Mouse (Mus musculus): ENCODE measurements around the gene Erf. TPM values are rescaled to one million over a fixed set of nuclear protein-coding genes. Genes with fewer than 3 reads are reported as not detected.

The Erf gene
- polyA plus RNA-seq, 1 experiment from 2014 or later = 10.3 TPM

DNA sequence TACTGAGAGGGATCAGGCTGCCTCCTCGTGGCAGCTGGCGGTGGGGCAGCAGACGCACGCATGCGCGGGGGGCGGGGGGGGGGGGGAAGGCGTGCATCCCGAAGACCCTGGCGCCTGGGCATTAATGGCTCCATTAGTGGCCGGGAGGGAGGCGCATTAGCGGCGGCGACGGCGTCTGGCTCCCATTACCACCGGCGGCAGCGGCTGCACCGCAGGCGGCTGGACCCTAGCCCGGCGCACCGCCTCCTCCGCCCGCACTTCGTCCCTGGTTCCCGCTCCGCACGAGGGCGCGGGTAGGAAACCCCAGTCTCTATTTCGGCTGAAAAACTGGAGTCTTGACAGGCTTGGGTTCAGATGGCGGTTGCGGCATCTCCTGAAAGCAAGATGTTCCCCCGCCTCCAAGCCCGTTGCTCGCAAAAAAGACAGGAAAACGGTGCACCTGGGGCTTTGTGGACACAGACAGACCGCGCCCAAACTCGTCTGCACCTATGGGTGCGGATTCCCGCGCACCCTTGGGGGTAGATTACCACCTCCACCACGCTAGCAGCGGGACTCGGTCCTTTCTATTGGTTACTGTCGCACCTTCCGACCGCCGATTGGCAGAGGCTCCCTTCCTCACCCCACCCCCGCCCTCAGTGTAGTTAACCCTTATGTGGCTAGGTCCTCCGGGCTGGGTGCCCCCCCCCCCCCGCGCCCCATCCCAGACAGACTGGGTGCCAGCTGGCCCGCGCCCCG lies 27.9 kb upstream of the Erf start:
- no peaks in the 10 kb centered on the region for H3K9me3 ChIP-seq (ENCODE audit: low read length)
- H3K4me3 ChIP-seq (ENCODE audit: low read depth, low read length) = peak overlapping the region; percentile 63
- peak; percentile 95 for DNase-seq (ENCODE audit: low spot score)
- no peaks in the 10 kb centered on the region for H3K27me3 ChIP-seq (replicated peaks; ENCODE audit: insufficient read depth, low read length)
- peak; percentile 74 for TF ChIP-seq CTCF (IDR thresholded peaks at IDR 0.05)
- TF ChIP-seq EP300 (IDR thresholded peaks at IDR 0.05) = no peak
- H3K4me1 ChIP-seq (ENCODE audit: insufficient read depth, low read depth, low read length) = peaks cover 35% of the 10 kb centered on the region
- peak overlapping the region; percentile 51; the same call in 1 of the 2 replicates for H3K9ac ChIP-seq (replicated peaks; ENCODE audit: low read depth)
- under 1% methylated on average over 51 of the region's 60 CpGs for WGBS
- no peaks in the 10 kb centered on the region for H3K36me3 ChIP-seq (ENCODE audit: insufficient read depth, low read length)
- peak; percentile 60 for ATAC-seq
- H3K4me2 ChIP-seq (replicated peaks; ENCODE audit: low read depth, low read length) = peak overlapping the region; percentile 92
- peak overlapping the region; percentile 96 for H3K27ac ChIP-seq (ENCODE audit: low read length)

DNA sequence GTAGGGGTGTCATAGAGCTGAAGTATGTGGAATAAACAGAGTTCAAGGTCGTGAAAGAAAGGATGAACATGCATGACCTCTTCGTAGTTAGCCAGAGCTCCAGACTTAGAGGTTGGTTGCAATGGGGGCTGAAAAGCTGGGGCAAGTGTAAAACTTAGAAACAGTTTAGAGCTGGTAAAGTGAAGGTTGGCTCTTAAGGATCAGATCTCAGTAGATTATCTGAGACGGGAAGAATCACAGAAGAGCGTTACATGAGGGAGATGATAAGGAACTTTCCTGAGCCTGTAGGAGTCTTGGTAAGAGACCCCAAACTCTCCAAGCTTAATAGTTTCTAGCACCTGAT lies 27.4 kb upstream of the Erf start:
- H3K4me2 ChIP-seq (replicated peaks; ENCODE audit: low read depth, low read length) = peak overlapping the region; percentile 92
- H3K27ac ChIP-seq (ENCODE audit: low read length) = peak overlapping the region; percentile 96
- DNase-seq (ENCODE audit: low spot score) = no peak
- no peaks in the 10 kb centered on the region for H3K36me3 ChIP-seq (ENCODE audit: insufficient read depth, low read length)
- H3K27me3 ChIP-seq (replicated peaks; ENCODE audit: insufficient read depth, low read length) = no peaks in the 10 kb centered on the region
- WGBS = 6% methylated on average over 4 of the region's 4 CpGs
- H3K9me3 ChIP-seq (ENCODE audit: low read length) = no peaks in the 10 kb centered on the region
- H3K4me1 ChIP-seq (ENCODE audit: insufficient read depth, low read depth, low read length) = peaks cover 33% of the 10 kb centered on the region
- no peak overlapping the region; the same call in 1 of the 2 replicates for H3K9ac ChIP-seq (replicated peaks; ENCODE audit: low read depth)
- peak overlapping the region; percentile 63 for H3K4me3 ChIP-seq (ENCODE audit: low read depth, low read length)
- ATAC-seq = no peak
- TF ChIP-seq EP300 (IDR thresholded peaks at IDR 0.05) (peak; percentile 12; the same call in 1 of the 2 replicates), CTCF (IDR thresholded peaks at IDR 0.05) (no peak)

DNA sequence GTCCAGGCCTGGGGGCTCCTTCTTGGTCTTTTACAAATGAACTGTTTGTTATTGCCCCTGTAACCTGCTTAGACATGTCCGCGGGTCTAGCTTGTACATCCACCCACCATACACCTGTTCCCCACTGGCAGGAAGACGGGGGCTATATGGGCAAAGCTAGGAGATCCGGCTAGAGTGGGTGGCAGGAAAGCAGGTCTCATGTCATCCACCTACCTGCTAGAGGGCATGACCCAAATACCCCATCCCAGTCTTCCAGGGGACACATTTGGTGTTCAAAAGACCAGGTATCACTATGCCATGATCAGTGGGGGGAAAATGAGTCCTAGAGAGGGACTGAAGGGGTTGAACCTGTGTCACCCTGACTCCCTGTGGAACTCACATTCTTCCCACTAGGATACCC lies 26.8 kb upstream of the Erf start:
- DNase-seq (ENCODE audit: low spot score) = no peak
- Histone ChIP-seq H3K9me3 (ENCODE audit: low read length) (no peaks in the 10 kb centered on the region), H3K36me3 (ENCODE audit: insufficient read depth, low read length) (no peaks in the 10 kb centered on the region), H3K4me2 (replicated peaks; ENCODE audit: low read depth, low read length) (peak overlapping the region; percentile 92; the same call in 1 of the 2 replicates), H3K9ac (replicated peaks; ENCODE audit: low read depth) (no peak overlapping the region), H3K27ac (ENCODE audit: low read length) (peak overlapping the region; percentile 96), H3K4me1 (ENCODE audit: insufficient read depth, low read depth, low read length) (peaks cover 33% of the 10 kb centered on the region), H3K27me3 (replicated peaks; ENCODE audit: insufficient read depth, low read length) (no peaks in the 10 kb centered on the region), H3K4me3 (ENCODE audit: low read depth, low read length) (no peak overlapping the region)
- no peak for ATAC-seq
- 80% methylated on average over 4 of the region's 4 CpGs for WGBS
- TF ChIP-seq CTCF (IDR thresholded peaks at IDR 0.05) (no peak), EP300 (IDR thresholded peaks at IDR 0.05) (no peak)

DNA sequence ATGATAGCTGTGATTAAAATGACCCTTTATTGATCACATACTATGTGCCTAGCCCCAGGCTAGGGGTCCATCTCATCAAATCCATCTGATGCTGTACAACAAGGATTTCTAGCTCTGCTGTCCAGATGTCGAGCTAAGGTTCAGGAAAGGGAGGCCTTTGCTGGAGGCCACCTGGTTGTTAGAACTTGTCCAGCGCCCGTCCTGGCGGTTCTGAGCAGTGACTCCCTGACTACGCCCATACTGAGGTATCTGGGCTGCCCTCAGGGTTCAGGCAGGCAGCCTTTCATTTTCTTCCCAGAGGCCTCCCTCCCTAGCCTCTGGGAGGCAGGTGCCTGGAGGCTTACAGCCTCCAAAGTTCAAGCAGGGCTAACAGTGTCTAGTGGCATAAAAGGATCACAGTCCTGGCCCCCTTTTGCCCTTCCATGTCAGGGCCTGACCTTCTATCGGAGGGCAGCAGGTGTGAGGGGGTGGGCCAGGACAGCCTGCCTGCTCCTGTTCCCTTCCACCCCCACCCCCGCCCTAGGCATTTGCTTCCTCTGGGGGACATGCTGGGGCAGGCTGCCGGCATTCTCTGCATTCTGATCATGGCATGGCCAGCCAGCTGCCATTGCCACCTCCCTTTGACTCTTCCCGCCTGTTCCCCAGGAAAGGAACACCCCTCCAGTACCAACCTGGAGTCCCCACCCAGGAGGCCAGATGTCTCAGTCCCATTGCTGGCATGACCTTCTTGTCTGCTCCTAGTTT lies 25.2 kb upstream of the Erf start:
- H3K9me3 ChIP-seq (ENCODE audit: low read length) = no peaks in the 10 kb centered on the region
- no peak overlapping the region for H3K4me2 ChIP-seq (replicated peaks; ENCODE audit: low read depth, low read length)
- no peak overlapping the region for H3K9ac ChIP-seq (replicated peaks; ENCODE audit: low read depth)
- no peak for ATAC-seq
- 59% methylated on average over 8 of the region's 9 CpGs for WGBS
- peaks cover 24% of the 10 kb centered on the region for H3K4me1 ChIP-seq (ENCODE audit: insufficient read depth, low read depth, low read length)
- DNase-seq (ENCODE audit: low spot score) = no peak
- no peaks in the 10 kb centered on the region for H3K36me3 ChIP-seq (ENCODE audit: insufficient read depth, low read length)
- TF ChIP-seq EP300 (IDR thresholded peaks at IDR 0.05) = no peak
- no peak for TF ChIP-seq CTCF (IDR thresholded peaks at IDR 0.05)
- H3K27me3 ChIP-seq (replicated peaks; ENCODE audit: insufficient read depth, low read length) = no peaks in the 10 kb centered on the region
- no peak overlapping the region for H3K4me3 ChIP-seq (ENCODE audit: low read depth, low read length)
- H3K27ac ChIP-seq (ENCODE audit: low read length) = no peak overlapping the region

DNA sequence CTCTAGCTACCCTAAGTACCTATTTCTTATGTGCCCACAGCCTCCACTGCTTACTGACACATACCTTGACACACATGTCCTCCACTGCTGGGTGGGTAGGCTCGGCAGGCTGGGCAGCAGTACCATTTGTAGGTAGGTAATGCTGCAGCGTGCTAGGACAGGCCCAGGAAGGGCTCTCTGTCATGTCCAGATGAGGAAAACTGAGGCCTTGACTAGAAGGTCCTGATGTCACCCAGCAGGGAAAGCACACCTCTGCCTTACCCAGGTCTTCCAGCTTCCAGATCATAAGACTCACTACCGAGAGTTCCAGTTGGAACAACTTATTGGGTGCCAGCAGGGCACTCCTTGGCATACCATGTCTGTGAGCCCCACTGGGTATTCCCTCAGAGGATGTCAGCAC lies 24.4 kb upstream of the Erf start:
- H3K27ac ChIP-seq (ENCODE audit: low read length) = no peak overlapping the region
- TF ChIP-seq EP300 (IDR thresholded peaks at IDR 0.05) (no peak), CTCF (IDR thresholded peaks at IDR 0.05) (no peak)
- peaks cover 18% of the 10 kb centered on the region for H3K4me1 ChIP-seq (ENCODE audit: insufficient read depth, low read depth, low read length)
- H3K9me3 ChIP-seq (ENCODE audit: low read length) = no peaks in the 10 kb centered on the region
- H3K36me3 ChIP-seq (ENCODE audit: insufficient read depth, low read length) = no peaks in the 10 kb centered on the region
- H3K9ac ChIP-seq (replicated peaks; ENCODE audit: low read depth) = peak overlapping the region; percentile 12; the same call in 1 of the 2 replicates
- H3K27me3 ChIP-seq (replicated peaks; ENCODE audit: insufficient read depth, low read length) = no peaks in the 10 kb centered on the region
- H3K4me3 ChIP-seq (ENCODE audit: low read depth, low read length) = no peak overlapping the region
- DNase-seq (ENCODE audit: low spot score) = no peak
- WGBS = 91% methylated on average over 3 of the region's 3 CpGs
- no peak for ATAC-seq
- no peak overlapping the region for H3K4me2 ChIP-seq (replicated peaks; ENCODE audit: low read depth, low read length)

DNA sequence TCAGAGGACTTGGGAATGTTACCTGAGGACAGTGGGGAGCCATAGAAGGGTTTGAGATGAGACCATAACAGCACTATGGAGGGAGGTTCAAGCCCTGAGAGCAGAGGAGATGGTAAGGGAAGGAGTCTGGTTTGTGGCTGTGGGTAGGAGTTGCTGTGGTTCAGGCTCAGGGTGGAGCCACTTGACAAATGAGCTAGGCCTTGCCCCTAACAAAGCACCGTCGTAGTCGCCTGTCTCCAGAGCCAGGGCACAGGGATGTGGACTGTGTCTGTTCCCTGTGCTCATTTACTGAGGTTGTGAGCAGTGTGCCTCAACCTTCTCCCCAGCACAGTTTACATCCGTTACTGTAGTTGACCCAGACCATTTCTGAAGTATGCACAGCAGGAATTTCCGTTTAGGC lies 24.0 kb upstream of the Erf start:
- Histone ChIP-seq H3K4me2 (replicated peaks; ENCODE audit: low read depth, low read length) (no peak overlapping the region), H3K27me3 (replicated peaks; ENCODE audit: insufficient read depth, low read length) (no peaks in the 10 kb centered on the region), H3K9me3 (ENCODE audit: low read length) (no peaks in the 10 kb centered on the region), H3K4me1 (ENCODE audit: insufficient read depth, low read depth, low read length) (peaks cover 18% of the 10 kb centered on the region), H3K36me3 (ENCODE audit: insufficient read depth, low read length) (no peaks in the 10 kb centered on the region), H3K4me3 (ENCODE audit: low read depth, low read length) (no peak overlapping the region), H3K9ac (replicated peaks; ENCODE audit: low read depth) (0 out of 2 replicates have a peak overlapping the region, but pooled peaks have one; percentile 12), H3K27ac (ENCODE audit: low read length) (no peak overlapping the region)
- ATAC-seq (no peak), DNase-seq (ENCODE audit: low spot score) (no peak)
- TF ChIP-seq EP300 (IDR thresholded peaks at IDR 0.05) (no peak), CTCF (IDR thresholded peaks at IDR 0.05) (no peak)
- WGBS = 26% methylated on average over 5 of the region's 5 CpGs
